Mouse (Mus musculus) R1 (cell line): ENCODE results near the gene Slc39a9.
A peak's percentile ranks its signal among the peaks of the same experiment; 100 is the strongest.

Experiments
- DNase-seq: peaks from one replicate; pipeline ENCODE4 v3.0.0-alpha.2; 2018; ENCODE audit warnings: low read depth, low spot score

The Slc39a9 gene

DNA sequence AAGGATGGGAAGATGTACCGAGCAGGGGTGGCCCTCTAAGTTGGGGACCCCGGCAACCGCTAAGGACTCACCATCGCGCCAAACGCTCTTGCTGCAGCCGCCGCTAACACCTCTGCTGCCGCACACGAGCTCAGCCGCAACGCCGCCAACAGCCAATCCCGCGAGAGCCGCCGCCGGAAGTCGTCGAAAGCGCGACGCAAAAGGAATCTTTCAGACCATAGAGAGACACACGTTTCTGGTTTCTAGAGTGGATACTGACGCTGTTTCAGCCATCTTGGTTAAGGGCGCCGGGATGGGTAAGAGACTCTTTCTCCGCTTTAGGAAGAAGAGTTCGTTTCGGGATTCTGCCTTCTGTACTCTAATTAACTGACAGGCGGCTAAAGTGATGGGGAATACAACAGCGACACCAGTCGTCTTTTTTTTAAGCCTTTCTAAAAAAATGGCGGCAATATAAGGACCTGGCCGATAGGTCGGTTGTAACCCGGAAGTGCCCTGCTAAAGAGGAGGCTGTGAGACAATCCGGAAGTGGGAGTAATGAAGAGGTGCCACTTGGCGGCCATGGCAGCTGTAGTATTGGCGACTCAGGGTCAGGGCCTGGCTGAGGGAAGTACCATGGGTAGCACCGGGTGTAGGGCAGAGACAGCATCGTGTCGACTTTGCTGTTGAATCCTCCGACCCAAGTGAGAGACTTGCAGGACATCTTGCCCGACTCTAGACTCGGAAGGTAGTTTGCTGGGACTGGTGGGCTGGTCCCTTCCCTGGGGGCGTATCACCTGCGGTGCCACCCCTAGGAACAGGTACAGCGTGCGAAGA, at the start of gene Slc39a9, which contains the start of gene Erh:
TSS of gene Slc39a9 (plus strand) at position 191 of the 813 bp plus-strand sequence.
TSS of gene Erh (minus strand) at position 649 of the 813 bp plus-strand sequence.
- DNase-seq, result peak; percentile 98

DNA sequence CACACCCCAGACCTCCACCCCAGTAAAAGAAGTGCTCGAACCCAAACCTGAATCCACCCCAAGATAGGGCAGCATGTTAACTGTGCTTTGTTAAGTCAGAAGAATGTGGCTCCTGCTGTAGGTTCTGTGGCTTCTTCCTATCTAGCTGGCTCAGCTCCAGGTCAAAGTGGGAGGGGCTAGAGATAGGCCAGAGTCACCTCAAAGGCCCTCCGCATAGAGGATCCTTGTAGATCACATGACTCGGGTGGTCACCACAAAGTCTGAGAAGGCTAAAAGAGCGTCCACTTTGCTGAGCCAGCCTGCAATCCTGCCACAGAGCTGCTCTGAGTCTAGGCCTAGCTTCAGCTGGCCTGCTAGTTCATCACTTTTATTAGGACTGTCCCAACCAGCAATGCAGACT, 49.5 kb upstream of the Slc39a9 start:
- DNase-seq, result no peak

DNA sequence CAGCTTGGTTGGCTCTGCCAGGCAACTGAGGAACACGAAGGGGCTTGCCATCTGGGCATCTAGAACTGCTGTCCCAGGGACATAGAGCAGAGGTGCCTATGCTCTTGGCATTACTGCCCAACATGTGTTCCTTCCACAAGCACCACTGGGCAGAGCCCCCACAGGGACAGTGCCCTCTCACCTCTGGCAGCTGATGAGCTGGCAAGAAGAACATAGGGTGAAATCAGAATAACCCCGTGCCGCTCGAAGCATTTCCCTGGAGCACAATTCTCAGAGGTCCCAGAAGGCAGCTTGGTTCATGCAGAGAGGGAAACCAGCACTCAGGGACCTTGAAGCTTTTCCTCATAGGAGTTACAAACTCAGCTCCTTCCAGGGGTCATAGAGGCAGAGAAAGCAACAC, 48.9 kb upstream of the Slc39a9 start:
- no peak for DNase-seq

DNA sequence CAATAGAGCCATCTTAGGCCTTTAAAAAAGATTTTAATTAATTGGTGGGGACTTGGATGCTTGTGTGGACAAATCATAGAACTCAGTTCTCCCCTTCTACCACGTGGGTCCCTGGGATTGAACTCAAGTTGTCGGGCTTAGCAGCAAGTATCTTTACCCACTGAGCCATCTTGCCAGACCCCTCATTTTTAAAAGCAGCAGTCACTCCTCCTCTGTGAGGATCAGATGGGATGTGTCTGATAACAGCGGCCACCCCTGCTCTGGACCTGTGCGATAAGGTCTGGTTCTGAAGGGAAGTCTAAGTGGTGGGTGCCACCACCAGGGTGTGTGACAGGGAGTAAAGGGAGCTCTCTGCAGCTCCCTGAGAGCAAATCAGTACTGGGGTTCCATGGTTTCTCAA, 48.1 kb upstream of the Slc39a9 start:
- DNase-seq, result no peak

DNA sequence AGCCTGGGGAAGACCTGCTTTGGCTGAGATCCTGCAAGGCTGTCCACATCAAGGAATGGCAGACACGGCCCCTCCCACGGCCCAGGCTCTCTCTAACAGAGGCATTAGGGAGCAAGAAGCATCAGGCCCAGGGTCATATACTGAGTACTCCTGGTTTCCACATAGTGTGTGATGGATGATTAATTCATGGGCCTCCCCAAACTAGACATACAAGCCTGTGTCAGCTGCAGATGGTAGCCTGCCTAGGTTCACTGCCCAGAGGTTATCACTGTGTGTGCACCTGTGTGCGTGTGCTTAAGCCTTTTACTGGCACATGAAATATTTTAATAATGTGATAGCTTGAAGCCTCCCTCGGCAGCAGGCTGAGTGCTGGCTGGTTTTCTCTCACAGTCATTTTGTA, 47.7 kb upstream of the Slc39a9 start:
- no peak for DNase-seq

DNA sequence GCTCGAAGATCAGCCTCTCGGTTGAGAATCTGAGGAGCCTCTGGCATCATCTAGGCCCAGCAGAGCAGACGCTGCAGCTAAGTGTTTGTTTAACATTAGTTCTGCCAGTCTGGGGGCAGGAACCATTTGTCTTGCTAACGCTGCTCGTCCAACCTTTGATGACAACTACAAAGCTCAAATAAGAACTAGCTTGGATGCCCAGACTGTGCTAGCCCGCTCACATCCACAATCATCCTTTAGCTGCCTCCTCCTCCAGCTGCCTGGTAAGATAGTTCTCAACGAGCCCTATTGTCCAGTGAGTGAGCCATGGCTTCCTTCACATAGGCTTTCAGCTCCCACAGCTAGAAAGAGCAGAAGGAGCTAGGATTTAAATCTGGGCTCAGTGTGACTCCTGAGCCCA, 45.4 kb upstream of the Slc39a9 start:
- no peak for DNase-seq

DNA sequence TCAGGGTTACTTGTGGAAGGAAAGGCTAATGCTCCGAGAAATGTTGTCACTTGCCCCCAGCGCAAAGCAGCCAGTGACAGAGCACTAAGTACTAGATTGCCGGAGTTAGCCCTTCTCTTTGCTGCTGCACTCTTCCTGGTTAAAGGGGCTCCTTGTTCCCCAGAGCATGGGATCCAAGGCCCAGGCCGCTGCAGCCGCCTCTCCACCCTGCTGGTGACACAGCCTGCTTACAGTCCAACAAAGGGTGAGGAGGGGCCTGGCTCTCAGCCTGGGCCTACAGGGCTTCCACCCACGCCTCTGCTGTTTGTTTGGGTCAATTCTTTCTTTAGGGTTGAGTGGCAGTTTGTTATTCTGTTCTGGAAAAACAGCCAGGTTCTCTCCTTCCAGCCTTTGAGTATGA, 44.9 kb upstream of the Slc39a9 start:
- DNase-seq, result no peak

DNA sequence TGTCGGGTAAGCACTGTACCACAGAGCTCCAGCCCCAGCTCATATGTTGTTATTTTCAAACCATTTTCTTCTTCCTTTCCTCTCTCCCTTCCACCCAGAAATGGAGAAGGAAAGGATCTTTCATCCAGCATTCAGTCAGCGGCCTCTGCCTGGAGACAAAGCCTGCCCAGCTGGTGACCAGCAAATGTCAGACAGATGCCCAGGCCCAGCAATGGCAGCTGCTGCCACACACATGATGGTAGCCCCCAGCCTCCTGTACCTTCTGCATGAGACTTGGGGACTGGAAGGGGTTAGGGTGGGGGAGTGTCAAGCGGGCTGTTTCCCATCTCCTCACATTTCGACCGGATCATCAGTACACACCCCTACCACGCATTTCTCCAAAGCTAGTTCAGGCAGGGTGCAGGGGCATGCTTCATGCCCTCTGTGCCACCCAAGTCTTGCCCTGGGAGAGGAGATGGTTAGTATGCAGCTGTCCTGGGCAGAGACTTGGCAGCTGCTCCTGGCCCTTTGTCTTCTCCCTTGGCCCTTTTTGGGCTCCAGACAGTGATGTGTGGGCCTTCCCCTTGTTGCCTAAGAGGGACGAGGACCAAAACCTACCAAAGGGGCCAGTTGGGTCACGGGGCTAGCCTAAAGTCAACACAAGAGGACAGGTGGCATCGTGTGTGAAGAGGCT, 42.0 kb upstream of the Slc39a9 start:
- DNase-seq, result no peak

DNA sequence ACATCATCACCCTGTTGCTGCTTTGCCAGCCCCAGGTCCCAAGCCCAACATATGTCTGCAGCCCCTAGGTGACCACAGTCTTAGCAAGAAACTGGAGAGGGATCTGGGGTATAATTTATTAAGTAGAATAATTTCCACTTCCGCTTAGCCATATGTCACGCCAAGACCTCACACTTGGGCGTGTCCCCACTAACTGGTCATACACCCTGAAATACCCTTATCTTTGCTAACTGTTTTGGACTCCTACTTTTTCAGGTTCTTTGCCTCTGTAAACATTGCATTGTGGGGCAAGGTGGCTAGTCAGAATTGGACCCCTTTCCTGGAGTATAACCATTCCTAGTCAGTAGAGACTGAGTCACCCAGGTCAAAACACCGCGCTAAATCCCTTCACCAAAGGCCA, 41.3 kb upstream of the Slc39a9 start:
- DNase-seq, result no peak

DNA sequence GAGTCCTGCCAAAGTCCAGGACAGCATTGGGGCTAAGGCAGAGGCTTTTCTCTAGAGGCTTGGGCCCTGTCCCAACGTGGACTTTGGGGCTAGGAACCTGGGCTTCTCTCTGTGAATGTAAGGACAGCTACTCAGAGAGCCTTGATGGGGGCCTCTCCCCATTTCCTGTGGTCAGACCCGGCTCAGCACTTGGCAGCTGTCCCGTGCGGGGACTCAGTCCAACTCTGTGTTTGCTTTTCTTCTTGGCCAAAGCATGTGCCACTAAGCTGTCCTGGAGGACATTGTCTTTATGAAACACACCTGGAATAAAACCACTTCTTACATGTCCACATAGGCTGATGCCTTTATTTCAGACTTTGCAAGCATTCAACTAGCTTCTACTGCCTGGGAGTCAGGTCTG, 40.1 kb upstream of the Slc39a9 start:
- DNase-seq, result no peak

DNA sequence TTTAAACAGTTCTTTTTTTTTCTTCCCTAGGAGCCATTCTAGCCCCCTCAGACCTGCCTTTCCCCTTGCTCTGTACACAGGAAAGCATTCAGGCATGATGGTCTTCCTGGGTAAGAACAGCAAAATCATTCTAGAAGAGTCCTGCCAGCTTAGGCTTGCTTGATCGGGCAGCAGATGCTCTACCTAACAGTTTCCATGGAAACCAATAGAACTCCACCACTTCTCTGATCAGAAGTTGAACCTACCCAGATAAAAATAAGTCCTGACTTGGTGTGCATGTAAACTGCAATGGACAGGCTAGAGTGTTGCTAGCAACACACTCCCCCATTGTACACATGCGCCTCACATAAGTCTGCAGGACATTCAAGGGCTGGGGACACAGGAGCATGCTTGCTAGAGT, 39.5 kb upstream of the Slc39a9 start:
- no peak for DNase-seq

DNA sequence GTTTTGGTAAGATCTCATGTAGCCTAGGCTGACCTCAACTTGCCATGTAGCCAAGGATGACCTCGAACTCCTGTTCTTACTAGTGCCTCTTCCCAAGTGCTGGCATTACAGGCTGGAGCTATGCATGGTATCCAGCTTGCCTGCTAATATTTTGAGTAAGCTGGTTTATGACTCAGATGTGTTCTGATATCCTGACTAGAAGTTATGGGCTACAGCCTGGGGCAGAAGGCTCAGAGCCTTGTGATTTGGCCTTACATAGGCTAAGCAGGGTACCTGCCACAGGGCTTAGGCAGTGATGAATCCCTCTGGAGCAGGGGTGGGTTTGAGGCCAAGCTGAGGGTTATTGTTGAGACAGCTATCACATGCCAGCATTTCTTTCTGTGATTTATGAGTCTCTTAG, 35.1 kb upstream of the Slc39a9 start:
- no peak for DNase-seq

DNA sequence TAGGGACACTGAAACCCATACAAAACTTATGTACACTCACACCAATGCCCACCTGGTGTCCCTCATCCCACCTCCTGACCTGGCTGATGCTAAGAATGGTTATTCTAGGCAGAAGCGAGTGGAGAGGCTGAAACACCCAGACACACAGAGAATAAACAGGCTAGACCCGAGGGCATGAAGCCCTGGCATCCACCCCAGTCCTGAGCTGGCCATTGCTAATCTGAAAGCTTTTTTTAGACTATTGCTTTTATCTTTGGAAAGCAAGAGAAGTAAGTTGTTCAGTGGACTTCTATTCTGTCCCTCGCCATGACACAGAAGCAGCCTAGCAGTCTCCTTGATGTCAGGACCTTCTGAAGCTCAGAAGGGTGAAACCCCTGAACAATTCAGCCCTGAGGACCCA, 33.8 kb upstream of the Slc39a9 start:
- DNase-seq, result no peak

DNA sequence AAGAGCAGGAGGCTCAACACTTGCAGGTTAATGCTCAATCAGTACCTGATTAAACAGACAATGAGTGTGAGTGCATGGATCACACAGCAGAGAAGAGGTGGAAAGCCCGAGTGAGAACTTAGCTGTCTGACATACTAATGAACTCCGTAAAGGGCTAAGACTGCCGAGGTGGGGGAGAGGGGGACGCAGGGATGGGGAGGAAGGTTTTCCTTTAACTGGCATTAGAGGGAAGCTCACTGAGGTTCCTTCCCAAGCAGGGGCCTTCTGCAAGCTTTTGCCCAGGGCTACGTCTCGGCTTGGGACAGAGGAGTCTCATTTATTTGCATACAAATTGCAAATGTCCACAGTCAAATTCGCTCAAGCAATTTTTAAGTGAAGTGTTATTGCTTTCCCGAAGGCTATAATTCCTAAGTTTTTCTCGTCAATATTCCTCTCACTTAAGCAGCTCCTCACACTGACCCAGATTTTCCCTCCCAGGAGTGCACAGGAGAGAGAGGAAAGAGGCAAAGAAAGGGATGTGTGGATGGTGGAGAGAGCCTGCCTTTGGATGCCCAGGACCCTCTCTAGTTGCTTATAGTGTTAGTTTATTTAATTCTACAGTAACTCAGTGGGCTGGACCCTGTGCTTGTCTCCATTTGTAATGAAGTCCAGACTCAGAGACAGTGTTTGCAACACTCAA, 31.4 kb upstream of the Slc39a9 start:
- no peak for DNase-seq

DNA sequence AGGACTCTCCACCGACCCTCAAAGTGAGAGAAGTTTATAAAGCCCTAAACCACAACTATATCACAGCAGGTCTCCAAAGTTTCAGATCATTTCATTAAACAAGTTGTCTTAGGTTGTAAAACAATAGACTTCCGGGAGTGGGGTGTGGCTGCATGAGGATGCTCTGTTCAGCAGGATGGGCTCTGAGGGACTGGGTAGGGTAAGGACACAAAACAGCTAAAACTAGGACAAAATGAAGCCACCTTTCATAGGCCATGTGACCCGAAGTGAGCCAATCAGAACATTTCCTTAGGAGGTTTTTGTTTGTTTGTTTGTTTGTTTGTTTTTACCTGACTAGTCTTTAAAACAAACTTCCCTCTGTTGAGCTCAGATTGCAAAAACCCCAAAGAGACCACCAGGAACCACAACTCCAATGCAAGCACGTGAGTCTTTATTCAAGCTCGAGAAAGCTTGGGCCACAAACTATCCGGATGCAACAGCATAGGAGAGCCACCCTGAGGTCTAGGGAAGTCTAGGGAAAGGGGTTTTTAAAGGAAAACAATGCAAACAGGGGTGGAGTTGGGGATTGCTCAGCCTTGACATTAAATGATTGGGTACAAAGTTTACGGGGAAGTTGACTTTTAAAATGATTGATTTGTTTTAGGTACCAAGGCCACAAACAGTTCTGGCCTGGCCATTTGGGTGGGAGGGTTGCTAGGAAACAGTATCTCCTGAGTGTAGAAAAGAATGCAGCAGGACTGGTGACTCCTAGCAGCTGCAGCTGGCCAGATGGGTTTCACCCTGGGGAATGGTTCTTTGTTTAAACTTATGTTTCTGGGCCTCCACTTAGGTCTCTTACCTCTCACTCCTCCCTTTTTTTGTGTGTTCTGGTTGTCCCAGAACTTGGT, 28.1 kb upstream of the Slc39a9 start:
- DNase-seq, result peak; percentile 62

DNA sequence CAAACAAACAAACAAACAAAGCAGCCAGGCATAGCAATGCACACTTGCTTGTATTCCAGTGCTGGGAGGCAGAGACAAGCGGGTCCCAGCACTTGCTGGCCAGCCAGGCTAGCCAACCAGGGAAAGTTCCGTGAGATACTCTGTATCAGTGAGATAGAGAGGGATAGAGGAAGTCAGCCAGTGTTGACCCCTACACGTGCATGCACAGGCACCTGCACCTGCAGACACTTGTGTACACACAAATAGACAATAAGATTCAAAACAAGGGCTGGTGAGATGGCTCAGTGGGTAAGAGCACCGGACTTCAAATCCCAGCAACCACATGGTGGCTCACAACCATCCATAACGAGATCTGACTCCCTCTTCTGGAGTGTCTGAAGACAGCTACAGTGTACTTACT, 23.2 kb upstream of the Slc39a9 start:
- no peak for DNase-seq

DNA sequence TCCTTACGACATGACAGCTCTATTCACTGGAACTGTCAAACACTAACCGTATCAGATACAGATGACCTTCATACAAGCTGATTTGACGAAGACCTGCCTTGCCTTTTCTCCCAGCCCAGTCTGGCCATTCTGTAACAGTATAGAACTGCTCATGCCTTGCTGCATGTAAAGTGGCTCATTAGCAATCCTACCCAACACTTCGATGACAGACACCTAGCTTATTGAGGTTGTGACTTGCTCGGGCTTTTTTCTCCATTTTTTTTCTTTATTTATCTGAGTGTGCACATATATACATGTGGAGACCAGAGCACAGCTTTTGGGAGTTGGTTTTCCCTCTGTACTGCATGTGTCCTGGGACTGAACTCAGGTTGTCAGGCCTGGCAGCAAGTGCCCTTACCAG, 11.9 kb upstream of the Slc39a9 start:
- no peak for DNase-seq

DNA sequence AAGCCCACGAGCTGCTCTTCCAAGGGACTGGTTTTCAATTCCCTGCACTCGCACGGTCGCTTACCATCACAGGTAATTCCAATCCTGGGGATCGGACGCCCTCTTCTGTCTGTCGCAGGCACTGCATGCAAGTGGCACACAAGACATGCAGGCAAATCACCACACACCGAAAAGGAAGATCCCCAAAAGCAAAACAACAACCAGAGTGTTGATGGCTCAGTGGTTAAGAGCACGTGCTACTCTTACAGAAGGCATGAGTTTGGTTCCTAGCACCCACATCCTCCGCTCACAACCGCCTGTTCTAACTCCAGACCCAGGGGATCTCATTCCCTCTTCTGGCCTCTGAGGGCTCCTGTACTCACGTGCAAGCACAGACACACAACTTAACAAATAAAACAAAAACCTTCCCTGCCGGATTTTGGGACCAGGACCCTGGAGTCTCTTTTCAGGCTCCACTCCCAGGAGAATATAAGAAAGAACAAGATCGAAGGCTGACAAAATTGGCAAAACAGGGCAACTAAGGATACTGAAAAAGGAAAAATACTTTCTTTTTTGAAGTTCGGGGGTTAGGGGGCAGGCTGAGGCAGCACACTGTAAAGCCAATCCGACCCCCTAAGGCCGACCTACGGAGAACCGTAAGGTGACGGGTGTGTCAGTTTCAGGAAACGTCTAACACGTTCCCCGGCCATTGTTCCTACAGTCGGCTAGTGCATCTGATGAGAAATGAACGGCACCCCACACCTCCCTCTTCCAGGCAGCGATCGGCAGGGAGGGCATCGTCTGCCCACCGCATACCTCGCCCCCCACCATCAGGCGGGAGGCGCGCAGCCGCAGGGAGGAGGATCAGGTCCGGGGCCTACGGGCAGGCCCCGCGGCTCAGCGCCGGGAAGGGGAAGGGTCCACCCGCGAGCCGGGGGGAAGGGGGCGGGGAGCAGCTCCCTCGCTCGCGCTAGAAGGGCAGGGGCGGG, 674 bp upstream of the Slc39a9 start:
- DNase-seq, result peak; percentile 94

DNA sequence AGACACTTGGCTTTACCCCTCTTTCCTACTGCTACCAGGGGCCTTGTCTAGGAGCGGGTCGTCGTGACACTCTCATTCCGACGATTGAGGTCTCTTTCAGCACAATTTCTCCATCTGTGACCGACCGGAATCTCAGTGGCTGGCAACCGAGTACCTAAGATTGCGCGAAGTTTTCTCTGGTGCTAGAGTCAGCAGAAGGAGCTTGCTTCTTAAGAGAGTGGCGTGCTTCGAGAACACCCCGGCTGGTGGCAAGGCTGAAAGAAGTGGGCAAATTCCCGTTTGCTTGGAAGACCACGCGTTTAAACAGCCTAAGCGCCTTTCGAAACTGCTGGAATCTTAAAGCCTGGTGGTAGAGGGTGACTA, 804 bp downstream of the Slc39a9 start:
- no peak for DNase-seq

DNA sequence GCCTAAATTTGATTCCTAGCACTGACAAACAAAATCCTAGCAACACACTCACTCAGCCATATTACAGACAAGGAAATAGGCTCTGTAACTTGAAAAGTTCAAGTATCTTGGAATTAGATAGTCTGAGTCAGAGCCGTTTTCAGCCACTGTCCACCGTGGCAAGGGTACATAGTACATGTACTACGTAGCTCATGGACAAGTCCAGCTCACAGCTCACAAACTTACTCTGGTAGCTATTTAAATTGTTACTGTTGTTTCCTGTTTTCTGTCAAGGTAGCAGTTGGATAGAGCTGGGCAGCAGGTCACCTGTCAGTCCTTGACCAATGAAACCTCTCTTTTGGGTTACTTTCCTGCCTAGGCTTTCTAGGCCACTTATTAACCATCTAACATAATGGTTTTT, 2.7 kb downstream of the Slc39a9 start:
- no peak for DNase-seq
